Mouse (Mus musculus) cerebellum, adult 2 months (tissue): ENCODE measurements around the gene Rgs7bp.

ENCODE experiments used
- CTCF ChIP-seq: fragments of 200-500 bp; IDR thresholded peaks from 2 replicates; pipeline ENCODE4 v1.5.1; 2011; ENCODE audit warnings: low read depth, mild to moderate bottlenecking, control low read depth, low read length, moderate library complexity, borderline replicate concordance; ENCODE audit not compliant: insufficient read depth
- POLR2A ChIP-seq: fragments of 200-500 bp; IDR thresholded peaks from 2 replicates; pipeline ENCODE4 v1.6.1; 2011; ENCODE audit warnings: low read length, control low read depth, borderline replicate concordance; ENCODE audit not compliant: insufficient read depth

DNA sequence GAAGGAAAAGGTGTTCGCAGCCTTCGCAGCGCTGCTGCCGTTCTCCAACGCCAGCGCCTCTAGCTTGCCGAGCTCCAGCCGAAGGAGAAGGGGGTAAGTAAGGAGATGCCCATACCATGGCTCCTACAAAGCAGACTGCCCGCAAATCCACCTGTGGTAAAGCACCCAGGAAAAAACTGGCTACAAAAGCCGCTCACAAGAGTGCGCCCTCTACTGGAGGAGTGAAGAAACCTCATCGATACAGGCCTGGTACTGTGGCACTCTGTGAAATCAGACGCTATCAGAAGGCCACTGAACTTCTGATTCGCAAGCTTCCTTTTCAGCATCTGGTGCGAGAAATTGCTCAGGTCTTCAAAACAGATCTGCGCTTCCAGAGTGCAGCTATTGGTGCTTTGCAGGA is 136.1 kb downstream of the Rgs7bp start:
- peak; percentile 22; the same call in 1 of the 2 replicates for TF ChIP-seq CTCF
- TF ChIP-seq POLR2A = no peak
